Mouse (Mus musculus) embryonic facial prominence, embryonic 12.5 days (tissue): Measurements from ENCODE around the gene Dnajc1. TPM values are rescaled to one million over a fixed set of nuclear protein-coding genes. Genes with fewer than 3 reads are reported as not detected.

Source experiments
- ATAC-seq: fragments of 200-750 bp; cut with Nextera tagmentation; 2 replicates; pipeline ENCODE4 v1.8.0; 2017; ENCODE audit not compliant: insufficient number of reproducible peaks, insufficient read depth, low FRiP score, low TSS enrichment
- H3K27ac ChIP-seq: fragments of 300-500 bp; sonication (generic); 2 replicates; pipeline ENCODE4 v1.5.1; 2016; ENCODE audit warnings: mild to moderate bottlenecking
- H3K27me3 ChIP-seq: fragments of 300-500 bp; sonication (generic); 2 replicates; pipeline ENCODE4 v1.6.1; 2016; ENCODE audit warnings: mild to moderate bottlenecking, moderate library complexity
- H3K36me3 ChIP-seq: fragments of 300-500 bp; sonication (generic); 2 replicates; pipeline ENCODE4 v1.6.1; 2016; ENCODE audit warnings: mild to moderate bottlenecking
- H3K4me1 ChIP-seq: fragments of 300-500 bp; sonication (generic); 2 replicates; pipeline ENCODE4 v1.6.1; 2016
- H3K4me2 ChIP-seq: fragments of 300-500 bp; sonication (generic); replicated peaks from 2 replicates; pipeline ENCODE4 v1.6.1; 2016; ENCODE audit warnings: mild to moderate bottlenecking, moderate library complexity
- H3K4me3 ChIP-seq: fragments of 300-500 bp; sonication (generic); 2 replicates; pipeline ENCODE4 v1.5.1; 2016; ENCODE audit warnings: mild to moderate bottlenecking
- H3K9ac ChIP-seq: fragments of 300-500 bp; sonication (generic); 2 replicates; pipeline ENCODE4 v1.6.1; 2016; ENCODE audit warnings: mild to moderate bottlenecking, moderate library complexity
- H3K9me3 ChIP-seq: fragments of 300-500 bp; sonication (generic); 2 replicates; pipeline ENCODE4 v1.6.1; 2016; ENCODE audit warnings: mild to moderate bottlenecking, moderate library complexity
- WGBS: fragments of 180-500 bp; shearing (Covaris S2); methylation state at CpG from one replicate; pipeline ENCODE4 v1.1.7; 2016; 5-methylcytosine and 5-hydroxymethylcytosine counted together
- polyA plus RNA-seq: library from polyadenylated mRNA; unstranded; fragments of >200 nt; fragmentation: Nextera tagmentation; extraction: Ambion mirVana; gene quantifications from 2 replicates; pipeline ENCODE4 v1.2.1, GENCODE M21; 2016

The Dnajc1 gene
- polyA plus RNA-seq, 1 experiment from 2014 or later, result 39.1 TPM

- no peaks in the 10 kb centered on the region for H3K27me3 ChIP-seq
- peaks cover 30% of the 10 kb centered on the region for H3K36me3 ChIP-seq
- no peak for ATAC-seq
- H3K9ac ChIP-seq, result no peak overlapping the region
- no peak overlapping the region for H3K27ac ChIP-seq
- no peak overlapping the region for H3K4me3 ChIP-seq
- H3K9me3 ChIP-seq, result no peaks in the 10 kb centered on the region
- H3K4me2 ChIP-seq, result no peak overlapping the region
- H3K4me1 ChIP-seq, result no peaks in the 10 kb centered on the region
These were observed 209.6 kb downstream of the Dnajc1 start for GRCm38 (mm10) chr2:18183079-18183478.

DNA sequence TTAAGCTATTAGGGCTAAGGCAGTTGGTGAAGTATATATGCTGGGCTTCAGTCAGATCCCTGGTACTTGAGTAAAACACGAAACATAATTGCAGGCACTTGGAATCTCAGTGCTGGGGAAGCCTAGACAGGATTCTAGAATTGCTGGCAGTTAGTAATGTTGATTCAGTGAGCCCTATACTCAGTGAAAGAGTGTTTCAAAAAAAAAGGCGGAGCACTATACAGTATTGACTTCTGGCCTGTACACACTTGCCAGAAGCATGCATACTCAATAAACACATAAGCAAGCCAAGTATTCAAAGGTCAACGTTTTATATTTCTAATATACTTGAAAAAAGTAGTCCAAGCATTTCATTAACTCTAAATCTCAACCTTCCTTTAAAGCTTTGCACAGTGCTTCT lies 211.0 kb downstream of the Dnajc1 start:
- ATAC-seq, result no peak
- Histone ChIP-seq H3K27ac (no peak overlapping the region), H3K4me2 (no peak overlapping the region), H3K36me3 (peaks cover 30% of the 10 kb centered on the region), H3K4me1 (no peaks in the 10 kb centered on the region), H3K4me3 (no peak overlapping the region), H3K27me3 (no peaks in the 10 kb centered on the region), H3K9me3 (no peaks in the 10 kb centered on the region), H3K9ac (no peak overlapping the region)
- 92% methylated on average over 3 of the region's 3 CpGs for WGBS

- WGBS, result 96% methylated on average over 5 of the region's 5 CpGs
- H3K36me3 ChIP-seq, result peaks cover 37% of the 10 kb centered on the region
- no peak for ATAC-seq
These were observed 212.3 kb downstream of the Dnajc1 start for GRCm38 (mm10) chr2:18180323-18180722.

GRCm38 (mm10) chr2:18176235-18176634 lies 216.4 kb downstream of the Dnajc1 start:
- Histone ChIP-seq H3K36me3 (peaks cover 36% of the 10 kb centered on the region), H3K4me1 (no peaks in the 10 kb centered on the region), H3K4me2 (no peak overlapping the region), H3K4me3 (no peak overlapping the region), H3K27ac (no peak overlapping the region), H3K9me3 (no peaks in the 10 kb centered on the region), H3K9ac (no peak overlapping the region), H3K27me3 (no peaks in the 10 kb centered on the region)
- no peak for ATAC-seq
- 92% methylated on average over 3 of the region's 3 CpGs for WGBS

More at GRCm38 (mm10) chr2:18180323-18180722, 212.3 kb downstream of the Dnajc1 start:
- Histone ChIP-seq H3K27ac (no peak overlapping the region), H3K27me3 (no peaks in the 10 kb centered on the region), H3K9ac (no peak overlapping the region), H3K9me3 (no peaks in the 10 kb centered on the region), H3K4me3 (no peak overlapping the region), H3K4me1 (no peaks in the 10 kb centered on the region), H3K4me2 (no peak overlapping the region)

DNA sequence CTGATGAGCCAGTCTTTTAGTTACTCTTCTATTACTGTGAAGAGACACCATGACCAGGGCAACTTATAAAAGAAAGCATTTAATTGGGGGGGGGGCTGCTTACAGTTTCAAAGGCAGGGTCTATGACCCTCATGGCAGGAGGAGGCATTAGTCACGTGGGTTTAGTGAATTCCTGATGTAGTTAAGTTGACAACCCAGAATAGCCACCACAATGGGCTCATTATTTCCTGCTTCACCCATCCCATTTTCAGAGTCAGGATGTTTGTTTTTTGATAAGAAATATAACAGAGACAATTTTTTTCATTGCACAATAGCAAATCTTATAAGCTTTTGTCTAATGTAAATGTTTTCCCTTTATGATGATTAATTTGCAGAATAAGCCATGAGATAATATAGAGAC lies 217.4 kb downstream of the Dnajc1 start:
- peaks cover 36% of the 10 kb centered on the region for H3K36me3 ChIP-seq
- H3K9me3 ChIP-seq, result no peaks in the 10 kb centered on the region
- no peaks in the 10 kb centered on the region for H3K27me3 ChIP-seq
- no peak overlapping the region for H3K27ac ChIP-seq
- 38% methylated on average over 1 of the region's 1 CpGs for WGBS
- no peak for ATAC-seq
- no peak overlapping the region for H3K9ac ChIP-seq
- no peak overlapping the region for H3K4me2 ChIP-seq
- no peak overlapping the region for H3K4me3 ChIP-seq
- no peaks in the 10 kb centered on the region for H3K4me1 ChIP-seq

DNA sequence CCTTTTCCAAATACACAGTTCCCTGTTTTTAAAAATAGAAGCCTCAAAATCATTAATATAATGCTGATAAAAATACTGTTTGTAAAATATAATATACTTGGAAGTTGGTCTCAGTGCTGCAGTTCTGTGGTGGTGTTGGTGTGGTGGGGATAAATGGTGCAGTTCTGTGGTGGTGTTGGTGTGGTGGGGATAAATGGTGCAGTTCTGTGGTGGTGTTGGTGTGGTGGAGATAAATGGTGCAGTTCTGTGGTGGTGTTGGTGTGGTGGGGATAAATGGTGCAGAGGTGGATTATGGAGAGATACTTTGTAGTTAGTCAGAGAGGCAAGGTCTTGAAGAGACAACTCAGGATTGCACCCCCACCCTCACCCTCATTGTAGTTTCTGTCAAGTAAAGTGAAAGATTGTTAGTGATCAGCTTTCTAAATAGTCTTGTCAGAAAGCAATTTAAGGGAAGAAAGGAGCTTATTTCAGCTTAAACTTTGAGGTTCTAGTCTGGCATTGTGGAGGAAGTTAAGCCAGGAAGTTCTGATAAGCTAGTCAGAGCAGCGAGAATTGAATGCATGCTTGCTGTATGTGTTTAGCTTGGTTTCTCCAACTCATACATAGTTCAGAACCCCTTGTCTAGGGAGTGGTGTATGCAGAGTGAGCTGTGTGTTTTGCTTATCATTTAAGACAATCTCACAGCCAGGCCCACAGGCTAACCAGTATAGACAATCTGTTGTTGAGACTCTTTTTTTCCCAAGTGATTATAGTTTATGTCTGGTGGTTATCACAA lies 223.3 kb downstream of the Dnajc1 start:
- H3K36me3 ChIP-seq, result peaks cover 10% of the 10 kb centered on the region; the same call in 1 of the 2 replicates
- H3K9ac ChIP-seq, result no peak overlapping the region
- no peaks in the 10 kb centered on the region for H3K27me3 ChIP-seq
- no peak overlapping the region for H3K27ac ChIP-seq
- 64% methylated on average over 1 of the region's 1 CpGs for WGBS
- H3K4me3 ChIP-seq, result no peak overlapping the region
- no peaks in the 10 kb centered on the region for H3K9me3 ChIP-seq
- no peak overlapping the region for H3K4me2 ChIP-seq
- no peaks in the 10 kb centered on the region for H3K4me1 ChIP-seq
- no peak for ATAC-seq

DNA sequence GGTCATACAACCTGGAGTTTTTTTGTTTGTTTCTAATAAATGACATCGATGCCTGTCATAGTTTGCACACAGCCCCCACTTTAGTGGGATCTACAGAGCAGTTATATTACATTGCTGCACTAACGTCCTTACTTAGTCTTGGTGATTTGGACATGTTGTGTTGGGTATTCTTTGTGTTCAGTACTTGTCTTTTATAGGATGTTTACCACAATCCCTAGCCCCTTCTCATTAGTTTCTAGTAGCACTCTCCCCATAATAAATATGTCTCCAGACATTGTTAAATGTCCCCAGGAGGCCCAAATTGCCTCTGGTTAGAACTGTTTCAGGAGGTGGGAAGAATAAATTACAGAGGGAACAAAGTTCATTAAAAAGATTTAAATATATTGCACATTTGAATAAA lies 227.1 kb downstream of the Dnajc1 start:
- 78% methylated on average over 2 of the region's 2 CpGs for WGBS
- peaks cover 15% of the 10 kb centered on the region for H3K36me3 ChIP-seq

GRCm38 (mm10) chr2:18160992-18161391 lies 231.6 kb downstream of the Dnajc1 start:
- Histone ChIP-seq H3K4me2 (no peak overlapping the region), H3K9ac (no peak overlapping the region), H3K4me1 (no peaks in the 10 kb centered on the region), H3K9me3 (no peaks in the 10 kb centered on the region), H3K27ac (no peak overlapping the region), H3K27me3 (no peaks in the 10 kb centered on the region), H3K4me3 (no peak overlapping the region), H3K36me3 (peaks cover 21% of the 10 kb centered on the region)
- WGBS, result 80% methylated on average over 5 of the region's 5 CpGs
- no peak for ATAC-seq

More for the DNA sequence above, 227.1 kb downstream of the Dnajc1 start:
- no peak overlapping the region for H3K4me2 ChIP-seq
- H3K4me1 ChIP-seq, result no peaks in the 10 kb centered on the region
- ATAC-seq, result no peak
- no peak overlapping the region for H3K9ac ChIP-seq
- no peak overlapping the region for H3K4me3 ChIP-seq
- no peak overlapping the region for H3K27ac ChIP-seq
- no peaks in the 10 kb centered on the region for H3K9me3 ChIP-seq
- H3K27me3 ChIP-seq, result no peaks in the 10 kb centered on the region

GRCm38 (mm10) chr2:18159426-18159825 lies 233.2 kb downstream of the Dnajc1 start:
- no peak for ATAC-seq
- H3K36me3 ChIP-seq, result peaks cover 25% of the 10 kb centered on the region
- WGBS, result 73% methylated on average over 3 of the region's 3 CpGs
- no peak overlapping the region for H3K4me3 ChIP-seq
- H3K27me3 ChIP-seq, result no peaks in the 10 kb centered on the region
- H3K9ac ChIP-seq, result no peak overlapping the region
- H3K4me2 ChIP-seq, result no peak overlapping the region
- no peaks in the 10 kb centered on the region for H3K9me3 ChIP-seq
- H3K4me1 ChIP-seq, result no peaks in the 10 kb centered on the region
- no peak overlapping the region for H3K27ac ChIP-seq

GRCm38 (mm10) chr2:18156131-18156530 lies 236.5 kb downstream of the Dnajc1 start:
- H3K9ac ChIP-seq, result no peak overlapping the region
- WGBS, result 96% methylated on average over 3 of the region's 3 CpGs
- H3K27ac ChIP-seq, result no peak overlapping the region
- no peak overlapping the region for H3K4me2 ChIP-seq
- no peaks in the 10 kb centered on the region for H3K27me3 ChIP-seq
- H3K4me1 ChIP-seq, result no peaks in the 10 kb centered on the region
- no peak for ATAC-seq
- H3K4me3 ChIP-seq, result no peak overlapping the region
- H3K9me3 ChIP-seq, result no peaks in the 10 kb centered on the region
- peaks cover 22% of the 10 kb centered on the region for H3K36me3 ChIP-seq
